Mouse (Mus musculus): ENCODE measurements around the gene Olfr701. TPM values are rescaled to one million over a fixed set of nuclear protein-coding genes. Genes with fewer than 3 reads are reported as not detected.

The Olfr701 gene
- total and polyA plus RNA-seq, 3 experiments: not detected

GRCm38 (mm10) chr7:106815775-106816174 is 1.8 kb downstream of the Olfr701 start (continued):
- TF ChIP-seq ZKSCAN1 (IDR thresholded peaks at IDR 0.05; ENCODE audit: low read depth, low read length): no peak
- no peak for TF ChIP-seq UBTF (IDR thresholded peaks at IDR 0.05; ENCODE audit: borderline replicate concordance, insufficient read depth, low read depth, low read length)
- no peak for TF ChIP-seq GABPA (IDR thresholded peaks at IDR 0.05; ENCODE audit: low read depth, low read length)
- peak; percentile 46; the same call in 1 of the 2 replicates for TF ChIP-seq ZC3H11A (IDR thresholded peaks at IDR 0.05; ENCODE audit: low read depth, low read length)
- peak; percentile 67 for TF ChIP-seq SMC3 (IDR thresholded peaks at IDR 0.05; ENCODE audit: low read depth, low read length)
- no peak for TF ChIP-seq TCF12 (IDR thresholded peaks at IDR 0.05; ENCODE audit: low read depth, low read length)

- Histone ChIP-seq H3K4me3 (ENCODE audit: control insufficient read depth in 1 of 2, insufficient read depth in 1 of 2, low read depth in 2 of 2, low read length in 2 of 2) (no peak overlapping the region), H3K27ac (ENCODE audit: control insufficient read depth, low read depth, low read length) (no peak overlapping the region), H3K4me1 (ENCODE audit: control insufficient read depth in 1 of 2, insufficient read depth in 2 of 2, low read length in 2 of 2) (no peaks in the 10 kb centered on the region), H3K79me2 (ENCODE audit: control insufficient read depth, insufficient read depth, low read length, poor library complexity) (no peaks in the 10 kb centered on the region), H3K27me3 (ENCODE audit: control insufficient read depth in 1 of 2, insufficient read depth in 2 of 2, low read length in 2 of 2) (no peaks in the 10 kb centered on the region), H3K9me3 (replicated peaks; ENCODE audit: insufficient read depth, low read length) (no peaks in the 10 kb centered on the region), H3K36me3 (ENCODE audit: control insufficient read depth in 1 of 2, insufficient read depth in 2 of 2, low read length in 2 of 2) (no peaks in the 10 kb centered on the region), H3K9ac (ENCODE audit: control insufficient read depth, low read depth, low read length, poor library complexity, severe bottlenecking) (no peak overlapping the region)
- DNase-seq (ENCODE audit: low read depth, low spot score): no peak
- TF ChIP-seq ZC3H11A (IDR thresholded peaks at IDR 0.05; ENCODE audit: low read depth, low read length) (no peak), TAL1 (IDR thresholded peaks at IDR 0.05; ENCODE audit: low read length) (no peak), NRF1 (IDR thresholded peaks at IDR 0.05; ENCODE audit: insufficient read depth, low read depth, low read length, poor library complexity, severe bottlenecking) (no peak), E2F4 (IDR thresholded peaks at IDR 0.05; ENCODE audit: borderline replicate concordance, low read depth, low read length) (no peak), SMC3 (IDR thresholded peaks at IDR 0.05; ENCODE audit: low read depth, low read length) (no peak), ZMIZ1 (IDR thresholded peaks at IDR 0.05; ENCODE audit: low read depth, low read length) (no peak), RCOR1 (IDR thresholded peaks at IDR 0.05; ENCODE audit: low read depth, low read length) (no peak), POLR2AphosphoS2 (IDR thresholded peaks at IDR 0.05; ENCODE audit: low read length) (no peak), ZKSCAN1 (IDR thresholded peaks at IDR 0.05; ENCODE audit: low read depth, low read length) (no peak), ETS1 (IDR thresholded peaks at IDR 0.05; ENCODE audit: low read depth, low read length) (no peak), MYC (IDR thresholded peaks at IDR 0.05; ENCODE audit: low read depth, low read length) (no peak), JUND (IDR thresholded peaks at IDR 0.05; ENCODE audit: low read depth, low read length) (no peak), KAT2A (conservative IDR thresholded peaks at IDR 0.05; ENCODE audit: low read depth, low read length) (no peak), ELF1 (IDR thresholded peaks at IDR 0.05; ENCODE audit: low read depth, low read length) (no peak)
Measured at GRCm38 (mm10) chr7:106818414-106818813, 4.5 kb downstream of the Olfr701 start.

GRCm38 (mm10) chr7:106833793-106834192 is 19.9 kb downstream of the Olfr701 start, which contains the start of gene Olfr702:
TSS of gene Olfr702 (minus strand) at chr7:106833893.
- Histone ChIP-seq H3K79me2 (ENCODE audit: control insufficient read depth, insufficient read depth, low read length, poor library complexity) (no peaks in the 10 kb centered on the region), H3K27me3 (ENCODE audit: control insufficient read depth in 1 of 2, insufficient read depth in 2 of 2, low read length in 2 of 2) (no peaks in the 10 kb centered on the region), H3K27ac (ENCODE audit: control insufficient read depth, low read depth, low read length) (no peak within 1 kb of the TSS), H3K9me3 (replicated peaks; ENCODE audit: insufficient read depth, low read length) (no peaks in the 10 kb centered on the region), H3K36me3 (ENCODE audit: control insufficient read depth in 1 of 2, insufficient read depth in 2 of 2, low read length in 2 of 2) (no peaks in the 10 kb centered on the region), H3K9ac (ENCODE audit: control insufficient read depth, low read depth, low read length, poor library complexity, severe bottlenecking) (no peak within 1 kb of the TSS), H3K4me1 (ENCODE audit: control insufficient read depth in 1 of 2, insufficient read depth in 2 of 2, low read length in 2 of 2) (no peaks in the 10 kb centered on the region), H3K4me3 (ENCODE audit: control insufficient read depth in 1 of 2, insufficient read depth in 1 of 2, low read depth in 2 of 2, low read length in 2 of 2) (no peak within 1 kb of the TSS)
- TF ChIP-seq NELFE (IDR thresholded peaks at IDR 0.05; ENCODE audit: low read depth, low read length): no peak
- no peak for TF ChIP-seq MAZ (IDR thresholded peaks at IDR 0.05; ENCODE audit: low read depth, low read length)
- TF ChIP-seq JUND (IDR thresholded peaks at IDR 0.05; ENCODE audit: low read depth, low read length): no peak
- no peak for TF ChIP-seq MEF2A (IDR thresholded peaks at IDR 0.05; ENCODE audit: extremely low read depth, insufficient replicate concordance, low read depth, low read length, poor library complexity, severe bottlenecking)
- no peak for TF ChIP-seq POLR2AphosphoS2 (IDR thresholded peaks at IDR 0.05; ENCODE audit: low read length)
- DNase-seq (ENCODE audit: low read depth, low spot score): no peak

Data from MEL (cell line).